Mouse (Mus musculus) heart, adult 2 months (tissue): ENCODE measurements at regions not wholly inside any gene's neighbourhood (a gene's known extent, or its start where the extent isn't known, plus 50 kb on each side); places are given as distances from the start of the nearest gene placed in this dataset.
"Not testable (repeated sequence)": the region's sequence is repeated elsewhere in the genome, so short reads cannot be mapped to it uniquely, and the experiment has no call there.

ENCODE experiments used
- DNase-seq, 2 experiments: peaks; one replicate each; pipeline ENCODE4 v3.0.0; 2021
- H3K27ac ChIP-seq: fragments of 200-600 bp; 2 replicates; pipeline ENCODE4 v1.8.1; 2022
- H3K27me3 ChIP-seq: fragments of 200-500 bp; 2 replicates; pipeline ENCODE4 v1.6.1; 2012; ENCODE audit warnings: mild to moderate bottlenecking, low read length, inconsistent platforms, mixed read lengths; ENCODE audit not compliant: control insufficient read depth, insufficient read depth
- H3K36me3 ChIP-seq: fragments of 200-500 bp; 2 replicates; pipeline ENCODE4 v1.6.1; 2012; ENCODE audit warnings: low read length, inconsistent platforms; ENCODE audit not compliant: control insufficient read depth, insufficient read depth
- H3K4me1 ChIP-seq: fragments of 200-500 bp; 2 replicates; pipeline ENCODE4 v1.6.1; 2011; ENCODE audit warnings: low read length; ENCODE audit not compliant: control insufficient read depth, insufficient read depth
- H3K4me3 ChIP-seq: fragments of 200-600 bp; 2 replicates; pipeline ENCODE4 v1.8.1; 2022
- H3K79me2 ChIP-seq: fragments of 200-500 bp; replicated peaks from 2 replicates; pipeline ENCODE4 v1.6.1; 2012; ENCODE audit warnings: mild to moderate bottlenecking, inconsistent platforms, low read length, moderate library complexity, mixed read lengths; ENCODE audit not compliant: control insufficient read depth, insufficient read depth
- H3K9ac ChIP-seq: fragments of 200-500 bp; 2 replicates; pipeline ENCODE4 v1.6.1; 2012; ENCODE audit warnings: low read depth, mild to moderate bottlenecking, control low read depth, inconsistent platforms, low read length, mixed read lengths
- CTCF ChIP-seq: fragments of 200-600 bp; IDR thresholded peaks from 2 replicates; pipeline ENCODE4 v1.8.1; 2022; ENCODE audit warnings: antibody characterized with exemption, mild to moderate bottlenecking, moderate library complexity
- EP300 ChIP-seq: fragments of 200-500 bp; IDR thresholded peaks from 2 replicates; pipeline ENCODE4 v1.6.1; 2011; ENCODE audit warnings: low read depth, low read length, control low read depth; ENCODE audit not compliant: insufficient read depth
- POLR2A ChIP-seq: fragments of 200-500 bp; IDR thresholded peaks from 2 replicates; pipeline ENCODE4 v1.6.1; 2011; ENCODE audit warnings: mild to moderate bottlenecking, low read depth, low read length, control low read depth; ENCODE audit not compliant: insufficient read depth
- WGBS: fragments of 180-500 bp; shearing (Covaris S2); methylation state at CpG from one replicate; pipeline ENCODE4 v1.1.7; 2018; 5-methylcytosine and 5-hydroxymethylcytosine counted together
- intact Hi-C: fragments of 180-260 bp; cut with DNase I; formaldehyde crosslinking; loops from one replicate; pipeline ENCODE4 v1.15.1; 2025

DNA sequence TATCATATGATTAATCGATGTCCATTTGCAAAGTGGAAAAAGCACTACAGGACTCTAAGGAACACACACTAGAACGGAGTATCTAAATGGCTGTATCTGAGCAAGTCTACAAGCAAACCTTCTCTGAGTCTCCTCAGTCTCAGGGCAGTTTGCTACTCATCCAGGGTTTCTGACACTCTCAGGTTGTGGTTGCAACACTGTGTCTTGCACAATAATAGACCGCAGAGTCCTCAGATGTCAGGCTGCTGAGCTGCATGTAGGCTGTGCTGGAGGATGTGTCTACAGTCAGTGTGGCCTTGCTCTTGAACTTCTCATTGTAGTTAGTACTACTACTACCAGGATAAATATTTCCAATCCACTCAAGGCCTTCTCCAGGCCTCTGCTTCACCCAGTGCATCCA, 675.7 kb upstream of the Zfp386 start:
- H3K36me3 ChIP-seq, H3K27ac ChIP-seq, H3K4me1 ChIP-seq, H3K79me2 ChIP-seq, H3K27me3 ChIP-seq, H3K4me3 ChIP-seq, DNase-seq, intact Hi-C loops, H3K9ac ChIP-seq: not testable (repeated sequence)
- WGBS, result 72% methylated on average over 3 of the region's 3 CpGs

DNA sequence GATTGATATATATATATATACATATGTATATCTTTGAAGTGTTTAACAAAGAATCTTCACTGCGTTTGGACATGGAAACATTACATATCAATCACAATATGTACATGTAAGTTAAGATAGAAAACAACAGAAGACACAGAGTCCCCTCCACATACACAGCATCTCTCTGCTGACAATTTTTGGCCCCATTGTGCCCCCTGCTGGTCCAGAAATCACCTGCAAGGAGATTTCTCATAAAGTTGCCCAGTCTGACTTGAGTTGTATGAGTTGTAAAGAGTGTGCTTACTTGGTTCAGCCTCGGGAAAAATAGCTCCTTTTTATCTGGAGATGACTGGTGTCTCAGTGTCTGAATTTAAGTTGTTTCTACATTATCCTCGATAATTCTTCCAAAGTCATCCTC, 674.5 kb upstream of the Zfp386 start:
- 42% methylated on average over 3 of the region's 3 CpGs for WGBS

DNA sequence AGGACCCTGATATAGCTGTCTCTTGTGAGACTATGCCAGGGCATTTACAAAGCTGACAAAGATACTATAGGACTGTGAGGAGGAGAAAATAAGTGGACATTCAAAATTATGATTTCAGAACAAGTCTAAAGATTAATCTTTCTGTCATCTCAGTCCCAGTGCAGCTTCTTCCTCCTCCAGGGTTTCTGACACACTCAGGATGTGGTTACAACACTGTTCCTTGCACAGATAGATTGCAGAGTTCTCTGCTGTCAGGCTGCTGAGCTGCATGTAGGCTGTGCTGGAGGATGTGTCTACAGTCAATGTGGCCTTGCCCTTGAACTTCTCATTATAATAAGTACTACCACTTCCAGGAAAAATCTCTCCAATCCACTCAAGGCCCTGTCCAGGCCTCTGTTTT, 661.0 kb upstream of the Zfp386 start:
- DNase-seq, H3K79me2 ChIP-seq, H3K27me3 ChIP-seq, intact Hi-C loops, H3K4me1 ChIP-seq, H3K4me3 ChIP-seq, H3K36me3 ChIP-seq, H3K27ac ChIP-seq, H3K9ac ChIP-seq: not testable (repeated sequence)

More for the DNA sequence above, 674.5 kb upstream of the Zfp386 start:
- H3K27ac ChIP-seq, H3K4me3 ChIP-seq, H3K27me3 ChIP-seq, DNase-seq, H3K4me1 ChIP-seq, intact Hi-C loops, H3K79me2 ChIP-seq, H3K9ac ChIP-seq, H3K36me3 ChIP-seq: not testable (repeated sequence)

DNA sequence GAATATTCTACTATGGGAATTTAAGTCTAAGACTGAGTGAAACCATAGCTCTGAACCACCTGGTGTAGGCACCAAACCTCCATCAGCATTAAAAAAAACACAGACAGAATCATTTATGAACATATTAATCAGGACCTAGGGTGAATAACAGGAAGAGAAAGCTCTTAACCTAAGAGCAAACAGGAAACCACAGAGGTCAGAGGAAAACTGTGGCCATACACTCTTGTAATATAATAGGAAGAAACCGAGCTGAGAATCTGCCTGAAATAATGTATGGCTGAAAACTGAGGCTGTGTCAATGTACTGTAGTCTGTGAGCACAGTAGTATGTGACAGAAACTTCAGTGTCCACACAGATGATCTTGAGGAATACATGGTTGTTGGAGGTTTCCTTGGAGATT, 643.4 kb upstream of the Zfp386 start:
- Histone ChIP-seq H3K9ac (no peak overlapping the region), H3K4me1 (no peaks in the 10 kb centered on the region), H3K27ac (no peak overlapping the region), H3K4me3 (no peak overlapping the region), H3K27me3 (no peaks in the 10 kb centered on the region), H3K79me2 (no peaks in the 10 kb centered on the region), H3K36me3 (no peaks in the 10 kb centered on the region)
- WGBS, result 23% methylated on average over 1 of the region's 1 CpGs
- TF ChIP-seq EP300 (no peak), CTCF (no peak), POLR2A (no peak)
- DNase-seq, result no peak
- intact Hi-C loops, result no loop called here

DNA sequence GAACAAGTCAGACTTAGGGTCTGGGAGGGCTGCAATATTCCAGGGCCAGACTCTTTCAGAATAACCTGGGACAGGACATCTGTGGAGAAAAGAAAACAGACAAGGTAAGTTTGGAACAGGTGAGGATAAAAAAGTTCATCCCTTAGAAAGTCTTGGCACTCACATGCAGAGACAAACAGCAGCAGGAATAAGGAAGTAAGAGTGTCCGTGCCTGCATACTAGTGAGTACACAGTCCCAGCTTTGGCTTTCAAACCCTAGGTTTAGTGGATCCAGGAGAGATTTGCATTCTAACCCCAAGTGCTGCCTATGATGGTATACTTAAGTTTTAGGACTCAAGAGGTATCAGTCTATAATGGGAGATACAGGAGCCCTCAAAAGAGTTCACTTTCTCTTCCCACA, 642.9 kb upstream of the Zfp386 start:
- no peak for TF ChIP-seq CTCF
- no peak for TF ChIP-seq POLR2A
- no peak for TF ChIP-seq EP300
- no peak overlapping the region for H3K9ac ChIP-seq
- 48% methylated on average over 1 of the region's 1 CpGs for WGBS

DNA sequence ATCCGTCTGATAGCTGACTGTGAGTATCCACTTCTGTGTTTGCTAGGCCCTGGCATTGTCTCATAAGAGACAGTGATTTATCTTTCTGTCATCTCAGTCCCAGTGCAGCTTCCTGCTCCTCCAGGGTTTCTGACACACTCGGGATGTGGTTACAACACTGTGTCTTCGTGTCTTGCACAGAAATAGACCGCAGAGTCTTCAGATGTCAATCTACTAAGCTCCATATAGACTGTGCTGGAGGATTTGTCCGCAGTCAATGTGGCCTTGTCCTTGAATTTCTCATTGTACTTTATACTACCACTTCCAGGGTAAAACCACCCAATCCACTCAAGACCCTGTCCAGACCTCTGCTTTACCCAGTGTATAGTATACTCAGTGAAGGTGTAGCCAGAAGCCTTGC, 601.3 kb upstream of the Zfp386 start:
- not testable (repeated sequence) for H3K79me2 ChIP-seq

More for the DNA sequence above, 642.9 kb upstream of the Zfp386 start:
- no peaks in the 10 kb centered on the region for H3K4me1 ChIP-seq
- no peak overlapping the region for H3K27ac ChIP-seq
- no peak overlapping the region for H3K4me3 ChIP-seq
- DNase-seq, result no peak
- intact Hi-C loops, result no loop called here
- H3K27me3 ChIP-seq, result no peaks in the 10 kb centered on the region
- H3K79me2 ChIP-seq, result no peaks in the 10 kb centered on the region
- no peaks in the 10 kb centered on the region for H3K36me3 ChIP-seq

DNA sequence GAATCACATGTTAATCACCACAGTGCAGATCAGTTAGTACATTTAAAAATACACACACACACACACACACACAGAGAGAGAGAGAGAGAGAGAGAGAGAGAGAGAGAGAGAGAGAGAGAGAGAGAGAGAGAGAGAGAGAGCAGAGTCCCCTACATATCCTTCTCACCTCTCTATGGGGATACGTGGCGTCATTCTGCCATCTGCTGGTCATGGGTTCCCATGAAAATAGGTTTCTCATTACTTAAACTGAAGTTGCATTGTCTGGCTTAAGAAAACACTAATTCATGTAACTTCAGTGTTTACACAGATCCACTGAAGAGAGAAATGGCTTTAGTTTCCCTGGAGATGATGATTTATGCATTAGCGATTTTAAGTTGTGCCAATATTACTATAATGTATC, 594.9 kb upstream of the Zfp386 start:
- intact Hi-C loops, H3K9ac ChIP-seq, H3K27ac ChIP-seq, DNase-seq, H3K79me2 ChIP-seq, H3K36me3 ChIP-seq, H3K27me3 ChIP-seq, H3K4me3 ChIP-seq, H3K4me1 ChIP-seq: not testable (repeated sequence)
- 38% methylated on average over 3 of the region's 3 CpGs for WGBS

More for the DNA sequence above, 601.3 kb upstream of the Zfp386 start:
- H3K27me3 ChIP-seq, H3K4me1 ChIP-seq, H3K36me3 ChIP-seq, H3K27ac ChIP-seq, H3K4me3 ChIP-seq, intact Hi-C loops, DNase-seq, H3K9ac ChIP-seq: not testable (repeated sequence)
- WGBS, result 41% methylated on average over 3 of the region's 5 CpGs

DNA sequence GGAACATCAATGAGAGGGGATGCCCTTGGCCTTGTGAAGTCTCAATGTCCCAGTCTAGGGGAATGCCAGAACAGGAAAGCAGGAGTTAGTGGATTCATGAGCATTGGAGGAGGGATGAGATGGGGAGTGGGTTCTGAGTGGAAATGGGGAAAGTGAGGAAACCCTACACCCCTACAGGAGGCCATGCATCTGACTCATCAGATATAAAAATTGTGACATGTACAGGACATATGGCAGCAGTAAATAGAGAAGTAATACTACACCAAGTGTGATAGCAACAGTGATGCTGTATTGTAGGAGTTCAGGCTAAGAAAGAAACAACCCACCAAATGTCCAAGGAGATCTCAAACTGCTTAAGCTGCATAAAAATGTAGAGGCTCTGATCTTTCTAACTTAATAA, 582.7 kb upstream of the Zfp386 start:
- intact Hi-C loops, H3K36me3 ChIP-seq, H3K27ac ChIP-seq, H3K27me3 ChIP-seq, H3K4me1 ChIP-seq, H3K4me3 ChIP-seq, H3K9ac ChIP-seq, H3K79me2 ChIP-seq, DNase-seq: not testable (repeated sequence)

DNA sequence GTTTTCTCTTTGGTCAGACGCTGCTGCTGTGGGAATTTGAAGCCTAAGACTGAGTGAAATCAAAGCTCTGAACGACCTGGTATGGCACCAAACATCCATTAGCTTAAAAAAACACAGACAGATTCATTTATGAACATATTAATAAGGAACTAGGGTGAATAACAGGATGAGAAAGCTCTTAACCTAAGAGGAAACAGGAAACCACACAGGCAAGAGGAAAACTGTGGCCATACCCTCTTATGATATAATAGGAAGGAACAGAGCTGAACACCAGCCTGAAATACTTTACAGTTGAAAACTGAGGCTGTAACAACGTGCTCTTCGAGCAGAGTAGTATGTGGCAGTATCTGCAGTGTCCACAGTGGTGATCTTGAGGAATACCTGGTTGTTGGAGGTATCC, 579.5 kb upstream of the Zfp386 start:
- H3K9ac ChIP-seq, H3K36me3 ChIP-seq, H3K4me1 ChIP-seq, intact Hi-C loops, H3K27me3 ChIP-seq, H3K27ac ChIP-seq, H3K79me2 ChIP-seq, H3K4me3 ChIP-seq, DNase-seq: not testable (repeated sequence)
- WGBS, result 17% methylated on average over 4 of the region's 4 CpGs

DNA sequence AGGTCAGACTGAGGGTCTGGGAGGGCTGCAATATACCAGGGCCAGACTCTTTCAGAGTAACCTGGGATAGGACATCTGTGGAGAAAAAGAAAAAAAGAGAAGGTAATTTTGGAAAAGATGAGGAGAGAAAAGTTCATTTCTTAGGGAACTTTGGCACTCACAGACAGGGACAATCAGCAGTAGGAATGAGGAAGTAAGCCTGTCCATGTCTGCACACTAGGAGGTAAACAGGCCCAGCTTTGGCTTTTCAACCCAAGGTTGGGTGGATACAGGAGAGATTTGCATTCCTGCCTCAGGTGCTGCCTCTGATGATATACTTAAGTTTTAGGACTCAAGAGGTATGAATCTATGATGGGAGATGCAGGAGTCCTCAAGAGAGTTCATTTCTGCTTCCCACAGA, 579.0 kb upstream of the Zfp386 start:
- H3K9ac ChIP-seq, H3K36me3 ChIP-seq, H3K27me3 ChIP-seq, H3K27ac ChIP-seq, H3K79me2 ChIP-seq, H3K4me3 ChIP-seq, H3K4me1 ChIP-seq, intact Hi-C loops, DNase-seq: not testable (repeated sequence)
